Mouse (Mus musculus) Patski (cell line): ENCODE data around the gene Sgca. TPM values are rescaled to one million over a fixed set of nuclear protein-coding genes. Genes with fewer than 3 reads are reported as not detected.

Experiments
- ATAC-seq: fragments of 100-300 bp; one replicate; pipeline ENCODE4 v1.8.0; 2021
- CTCF ChIA-PET: fragments of 350-600 bp; sonication (Branson Sonifier 250); formaldehyde crosslinking; loops from one replicate; lab custom pipeline; 2022; ENCODE audit warnings: inconsistent platforms; lab: Charles Lee
- POLR2A ChIA-PET: fragments of 350-600 bp; sonication (Branson Sonifier 250); formaldehyde crosslinking; loops from one replicate; lab custom pipeline; 2022; ENCODE audit warnings: antibody characterized with exemption, inconsistent platforms; lab: Charles Lee
- DNase-seq: peaks from one replicate; pipeline ENCODE4 v3.0.0-alpha.2; 2011; ENCODE audit warnings: low read depth, low spot score
- H3K27me3 ChIP-seq: fragments of 371-371 bp; one replicate; pipeline ENCODE4 v1.5.1; 2021
- CTCF ChIP-seq: fragments of 100-300 bp; IDR thresholded peaks from one replicate; pipeline ENCODE4 v1.5.1; 2021
- in situ Hi-C: fragments of 300-500 bp; cut with MboI; formaldehyde crosslinking; loops from 3 replicates; pipeline ENCODE4 v1.11.1; 2018; ENCODE audit warnings: low pct_unique_long_range_greater_than_20kb, mixed read lengths
- polyA plus RNA-seq: library from polyadenylated mRNA; unstranded; gene quantifications from one replicate; pipeline ENCODE4 v1.2.3, GENCODE M21; 2021

Sgca gene
- polyA plus RNA-seq, 1 experiment from 2014 or later: 0.47 TPM

GRCm38 (mm10) chr11:94926431-94926830 is 49.7 kb downstream of the Sgca start:
- in situ Hi-C loops: no loop called here
- H3K27me3 ChIP-seq: no peaks in the 10 kb centered on the region
- DNase-seq (no peak), ATAC-seq (no peak)
- ChIA-PET CTCF (no interaction called here), POLR2A (no interaction called here)
- TF ChIP-seq CTCF: no peak

DNA sequence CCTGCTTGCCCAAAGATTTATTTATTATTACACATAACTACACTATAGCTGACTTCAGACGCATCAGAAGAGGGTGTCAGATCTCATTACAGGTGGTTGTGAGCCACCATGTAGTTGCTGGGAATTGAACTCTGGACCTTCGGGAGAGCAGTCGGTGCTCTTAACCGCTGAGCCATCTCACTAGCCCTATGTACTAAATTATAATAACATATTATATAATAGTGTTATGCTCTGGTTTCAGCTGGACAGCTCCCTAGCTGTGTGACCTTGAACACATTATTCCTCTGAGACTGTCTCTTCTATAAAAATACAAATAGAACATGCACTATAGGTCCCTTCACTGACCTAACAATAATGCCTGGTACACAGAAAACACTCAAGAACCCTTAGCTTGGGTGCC is 51.1 kb downstream of the Sgca start:
- no peak for DNase-seq
- ChIA-PET CTCF (interaction anchor here (0.8 to 1.0 kb wide), 2 partner anchors 8 to 12 kb away, joined by 3 read pairs; no protein-coding TSS in a partner anchor), POLR2A (no interaction called here)
- H3K27me3 ChIP-seq: no peaks in the 10 kb centered on the region
- in situ Hi-C loops: no loop called here
- no peak for TF ChIP-seq CTCF
- no peak for ATAC-seq

DNA sequence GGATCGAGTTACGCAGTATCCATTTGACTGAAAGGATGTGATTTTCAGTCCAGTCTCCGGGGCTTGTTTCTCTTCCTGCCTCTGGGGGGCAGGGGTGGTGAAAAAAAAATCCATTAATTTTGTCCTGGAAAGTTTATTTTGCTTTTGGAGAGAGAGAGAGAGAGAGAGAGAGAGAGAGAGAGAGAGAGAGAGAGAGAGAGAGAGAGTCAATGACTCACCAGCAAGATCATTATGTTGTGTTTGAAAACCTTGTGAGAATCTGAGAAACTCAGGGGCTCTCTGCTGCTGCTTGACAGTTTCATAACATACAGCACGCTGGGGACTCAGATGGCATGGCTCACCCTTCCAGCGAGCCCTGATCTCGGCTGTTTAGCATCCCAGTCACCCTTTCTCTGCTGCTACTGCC is 55.1 kb downstream of the Sgca start:
- DNase-seq (no peak), ATAC-seq (no peak)
- no peaks in the 10 kb centered on the region for H3K27me3 ChIP-seq
- in situ Hi-C loops: no loop called here
- ChIA-PET CTCF (interaction anchor here (1.3 kb wide), 1 partner anchor 15 kb away, joined by 7 read pairs; the partner anchor contains the start of gene Col1a1), POLR2A (no interaction called here)
- TF ChIP-seq CTCF: no peak

DNA sequence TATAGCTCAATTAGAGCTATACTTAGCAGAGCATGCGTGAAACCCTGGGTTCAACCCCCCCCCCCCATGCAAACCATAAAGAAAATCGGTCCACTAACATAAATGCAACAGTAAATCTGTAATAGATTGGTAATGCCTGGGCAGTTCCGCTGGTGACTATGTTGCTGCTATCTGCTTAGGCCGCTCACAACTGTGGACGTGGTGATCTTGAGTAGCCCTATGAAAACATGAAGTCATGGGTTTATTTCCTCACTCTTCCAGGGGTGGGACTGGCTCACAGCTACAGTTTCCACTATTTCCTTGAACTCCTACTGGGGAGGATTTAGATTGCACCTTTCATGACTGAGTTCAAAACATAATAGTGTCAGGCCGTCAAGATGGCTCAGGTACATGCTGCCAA is 58.4 kb downstream of the Sgca start:
- in situ Hi-C loops: no loop called here
- no peaks in the 10 kb centered on the region for H3K27me3 ChIP-seq
- ChIA-PET POLR2A (no interaction called here), CTCF (no interaction called here)
- DNase-seq: no peak
- no peak for ATAC-seq
- no peak for TF ChIP-seq CTCF

DNA sequence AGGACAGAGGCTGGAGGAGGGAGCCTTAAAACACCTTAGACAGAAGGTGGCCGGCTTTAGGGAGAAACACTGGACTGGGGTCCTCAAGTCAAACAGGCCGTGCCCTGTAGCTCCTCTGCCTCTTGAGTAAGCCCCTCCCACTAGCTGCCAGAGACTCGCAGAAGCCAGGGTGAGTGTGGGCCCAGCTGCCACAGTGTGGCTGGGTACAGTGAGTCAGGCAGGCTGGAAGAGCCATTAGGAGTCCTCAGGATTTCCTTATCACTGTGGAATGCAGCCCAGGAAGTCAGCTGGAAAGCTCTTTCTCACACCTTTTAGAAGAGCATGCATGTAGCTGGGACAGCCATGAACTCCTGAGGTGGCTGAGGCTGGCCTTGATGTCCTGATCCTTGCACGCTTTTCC is 59.6 kb downstream of the Sgca start:
- in situ Hi-C loops: no loop called here

GRCm38 (mm10) chr11:94915675-94916403 is 60.3 kb downstream of the Sgca start:
- no peaks in the 10 kb centered on the region for H3K27me3 ChIP-seq
- ChIA-PET POLR2A (interaction anchor here (2.0 kb wide), 1 partner anchor 17 kb away, joined by 7 read pairs; no protein-coding TSS in a partner anchor), CTCF (interaction anchor here (0.7 to 1.4 kb wide), 3 partner anchors 9 to 21 kb away, joined by 3 to 4 read pairs (median 3); no protein-coding TSS in a partner anchor)
- DNase-seq (no peak), ATAC-seq (no peak)
- TF ChIP-seq CTCF: no peak
- in situ Hi-C loops: no loop called here

More for the DNA sequence above, 59.6 kb downstream of the Sgca start:
- H3K27me3 ChIP-seq: no peaks in the 10 kb centered on the region
- DNase-seq (no peak), ATAC-seq (peak; percentile 90)
- TF ChIP-seq CTCF: no peak
- ChIA-PET POLR2A (interaction anchor here (2.0 kb wide), 1 partner anchor 17 kb away, joined by 7 read pairs; no protein-coding TSS in a partner anchor), CTCF (interaction anchor here (0.7 to 1.4 kb wide), 3 partner anchors 9 to 20 kb away, joined by 3 to 4 read pairs (median 3); no protein-coding TSS in a partner anchor)

GRCm38 (mm10) chr11:94913302-94914090 is 62.6 kb downstream of the Sgca start:
- ChIA-PET CTCF (interaction anchor here (0.6 to 3.0 kb wide), 3 partner anchors 18 to 35 kb away, joined by 3 to 14 read pairs (median 3); partner anchors contain the start of gene Col1a1), POLR2A (no interaction called here)
- ATAC-seq (no peak), DNase-seq (no peak)
- H3K27me3 ChIP-seq: no peaks in the 10 kb centered on the region
- TF ChIP-seq CTCF: no peak
- in situ Hi-C loops: no loop called here

Other genes with a start within 250 kb of the Sgca start
- gene Cdc34b, start 234.5 kb downstream of the Sgca start, polyA plus RNA-seq: 2.2 TPM
- gene Tmem92, start 193.6 kb downstream of the Sgca start, polyA plus RNA-seq: not detected
- gene Col1a1, start 40.1 kb downstream of the Sgca start, polyA plus RNA-seq: 2.2 TPM
- not detected for gene Hils1, start 8.7 kb downstream of the Sgca start, polyA plus RNA-seq
- 70.2 TPM for gene Ppp1r9b, start 14.7 kb upstream of the Sgca start, polyA plus RNA-seq
- 32.3 TPM for gene Samd14, start 33.6 kb upstream of the Sgca start, polyA plus RNA-seq
- gene Pdk2, start 65.0 kb upstream of the Sgca start, polyA plus RNA-seq: 61.5 TPM
- 355 TPM for gene Itga3, start 100.5 kb upstream of the Sgca start, polyA plus RNA-seq
- not detected for gene Dlx3, start 143.8 kb upstream of the Sgca start, polyA plus RNA-seq
- gene Dlx4, start 169.9 kb upstream of the Sgca start, polyA plus RNA-seq: 1.3 TPM